Mouse (Mus musculus) embryonic facial prominence, embryonic 11.5 days (tissue): ENCODE data around the gene N4bp1. TPM values are rescaled to one million over a fixed set of nuclear protein-coding genes. Genes with fewer than 3 reads are reported as not detected.

Experiments used
- ATAC-seq: fragments of 200-750 bp; cut with Nextera tagmentation; replicated peaks from 2 replicates; pipeline ENCODE4 v1.8.0; 2017; ENCODE audit warnings: low read depth; ENCODE audit not compliant: insufficient number of reproducible peaks, low FRiP score, low TSS enrichment
- DNase-seq: peaks from one replicate; pipeline ENCODE4 v3.0.0-alpha.2; 2015; ENCODE audit warnings: low spot score
- H3K27ac ChIP-seq: fragments of 300-500 bp; sonication (generic); replicated peaks from 2 replicates; pipeline ENCODE4 v1.5.1; 2014; ENCODE audit warnings: mild to moderate bottlenecking, low read depth, low read length, control low read depth
- H3K27me3 ChIP-seq: fragments of 300-500 bp; sonication (generic); 2 replicates; pipeline ENCODE4 v1.6.1; 2014; ENCODE audit warnings: mild to moderate bottlenecking, low read length, moderate library complexity, mixed read lengths; ENCODE audit not compliant: control insufficient read depth, insufficient read depth
- H3K36me3 ChIP-seq: fragments of 300-500 bp; sonication (generic); replicated peaks from 2 replicates; pipeline ENCODE4 v1.6.1; 2014; ENCODE audit warnings: low read depth, mild to moderate bottlenecking, low read length, moderate library complexity, mixed read lengths; ENCODE audit not compliant: control insufficient read depth, insufficient read depth
- H3K4me1 ChIP-seq: fragments of 300-500 bp; sonication (generic); 2 replicates; pipeline ENCODE4 v1.6.1; 2014; ENCODE audit warnings: low read length, mixed read lengths; ENCODE audit not compliant: control insufficient read depth, insufficient read depth
- H3K4me2 ChIP-seq: fragments of 300-500 bp; sonication (generic); 2 replicates; pipeline ENCODE4 v1.6.1; 2014; ENCODE audit warnings: low read depth, mild to moderate bottlenecking, control low read depth, low read length, moderate library complexity
- H3K4me3 ChIP-seq: fragments of 300-500 bp; sonication (generic); 2 replicates; pipeline ENCODE4 v1.5.1; 2014; ENCODE audit warnings: low read depth, low read length, control low read depth
- H3K9ac ChIP-seq: fragments of 300-500 bp; sonication (generic); replicated peaks from 2 replicates; pipeline ENCODE4 v1.6.1; 2014; ENCODE audit warnings: mild to moderate bottlenecking, control low read depth, low read length
- H3K9me3 ChIP-seq: fragments of 300-500 bp; sonication (generic); replicated peaks from 2 replicates; pipeline ENCODE4 v1.6.1; 2016; ENCODE audit warnings: mild to moderate bottlenecking, low read length, inconsistent platforms, mixed read lengths; ENCODE audit not compliant: control insufficient read depth
- WGBS: fragments of 180-500 bp; shearing (Covaris S2); extraction: QIAGEN DNeasy Blood & Tissue Kit; methylation state at CpG from one replicate; pipeline ENCODE4 v1.1.7; 2014; 5-methylcytosine and 5-hydroxymethylcytosine counted together
- polyA plus RNA-seq: library from polyadenylated mRNA; unstranded; fragments of >200 nt; fragmentation: Nextera tagmentation; extraction: Ambion mirVana; gene quantifications from 2 replicates; pipeline ENCODE4 v1.2.1, GENCODE M21; 2014

Gene N4bp1
- polyA plus RNA-seq, 1 experiment from 2014 or later: 11.2 TPM

- Histone ChIP-seq H3K4me3 (no peak overlapping the region), H3K27me3 (no peaks in the 10 kb centered on the region), H3K27ac (no peak overlapping the region), H3K9me3 (no peaks in the 10 kb centered on the region), H3K36me3 (no peaks in the 10 kb centered on the region), H3K9ac (no peak overlapping the region), H3K4me2 (no peak overlapping the region), H3K4me1 (no peaks in the 10 kb centered on the region)
- DNase-seq: peak; percentile 90
- ATAC-seq: no peak
- 27% methylated on average over 6 of the region's 6 CpGs for WGBS
Observed at GRCm38 (mm10) chr8:86908536-86908935, 23.5 kb upstream of the N4bp1 start.

GRCm38 (mm10) chr8:86904911-86905310 lies 19.9 kb upstream of the N4bp1 start:
- DNase-seq: no peak
- H3K9ac ChIP-seq: no peak overlapping the region
- H3K4me3 ChIP-seq: no peak overlapping the region
- no peaks in the 10 kb centered on the region for H3K9me3 ChIP-seq
- WGBS: 84% methylated on average over 10 of the region's 10 CpGs
- no peaks in the 10 kb centered on the region for H3K4me1 ChIP-seq
- H3K27ac ChIP-seq: no peak overlapping the region
- no peak for ATAC-seq
- H3K4me2 ChIP-seq: no peak overlapping the region
- no peaks in the 10 kb centered on the region for H3K27me3 ChIP-seq
- H3K36me3 ChIP-seq: no peaks in the 10 kb centered on the region

GRCm38 (mm10) chr8:86903104-86903503 lies 18.0 kb upstream of the N4bp1 start:
- H3K36me3 ChIP-seq: no peaks in the 10 kb centered on the region
- ATAC-seq (no peak), DNase-seq (peak; percentile 83)
- no peak overlapping the region for H3K4me2 ChIP-seq
- H3K27me3 ChIP-seq: no peaks in the 10 kb centered on the region
- no peak overlapping the region for H3K27ac ChIP-seq
- no peaks in the 10 kb centered on the region for H3K9me3 ChIP-seq
- no peak overlapping the region for H3K9ac ChIP-seq
- WGBS: 6% methylated on average over 10 of the region's 10 CpGs
- H3K4me3 ChIP-seq: no peak overlapping the region
- no peaks in the 10 kb centered on the region for H3K4me1 ChIP-seq

- Histone ChIP-seq H3K36me3 (no peaks in the 10 kb centered on the region), H3K9ac (no peak overlapping the region), H3K4me1 (no peaks in the 10 kb centered on the region), H3K4me2 (no peak overlapping the region), H3K27me3 (no peaks in the 10 kb centered on the region), H3K4me3 (no peak overlapping the region), H3K9me3 (no peaks in the 10 kb centered on the region), H3K27ac (no peak overlapping the region)
- no peak for ATAC-seq
- DNase-seq: no peak
- WGBS: 81% methylated on average over 8 of the region's 8 CpGs
Observed at GRCm38 (mm10) chr8:86902656-86903055, 17.6 kb upstream of the N4bp1 start.

GRCm38 (mm10) chr8:86901972-86902371 lies 16.9 kb upstream of the N4bp1 start:
- no peak overlapping the region for H3K27ac ChIP-seq
- no peak overlapping the region for H3K9ac ChIP-seq
- 30% methylated on average over 5 of the region's 5 CpGs for WGBS

GRCm38 (mm10) chr8:86897726-86898419 lies 12.8 kb upstream of the N4bp1 start:
- no peak for ATAC-seq
- no peaks in the 10 kb centered on the region for H3K36me3 ChIP-seq
- no peaks in the 10 kb centered on the region for H3K27me3 ChIP-seq
- 83% methylated on average over 7 of the region's 7 CpGs for WGBS
- no peak overlapping the region for H3K4me3 ChIP-seq
- H3K9ac ChIP-seq: no peak overlapping the region
- H3K4me1 ChIP-seq: no peaks in the 10 kb centered on the region
- H3K9me3 ChIP-seq: no peaks in the 10 kb centered on the region
- no peak for DNase-seq
- H3K4me2 ChIP-seq: no peak overlapping the region
- H3K27ac ChIP-seq: no peak overlapping the region

More at GRCm38 (mm10) chr8:86901972-86902371, 16.9 kb upstream of the N4bp1 start:
- Histone ChIP-seq H3K4me2 (no peak overlapping the region), H3K27me3 (no peaks in the 10 kb centered on the region), H3K4me3 (no peak overlapping the region), H3K9me3 (no peaks in the 10 kb centered on the region), H3K36me3 (no peaks in the 10 kb centered on the region), H3K4me1 (no peaks in the 10 kb centered on the region)
- ATAC-seq: no peak
- DNase-seq: no peak

GRCm38 (mm10) chr8:86895390-86895789 lies 10.3 kb upstream of the N4bp1 start:
- H3K4me1 ChIP-seq: no peaks in the 10 kb centered on the region
- ATAC-seq: no peak
- H3K27me3 ChIP-seq: no peaks in the 10 kb centered on the region
- no peak for DNase-seq
- H3K4me3 ChIP-seq: no peak overlapping the region
- H3K36me3 ChIP-seq: no peaks in the 10 kb centered on the region
- H3K27ac ChIP-seq: no peak overlapping the region
- WGBS: 85% methylated on average over 4 of the region's 4 CpGs
- H3K4me2 ChIP-seq: no peak overlapping the region
- no peaks in the 10 kb centered on the region for H3K9me3 ChIP-seq
- no peak overlapping the region for H3K9ac ChIP-seq

GRCm38 (mm10) chr8:86894194-86894761 lies 9.2 kb upstream of the N4bp1 start:
- ATAC-seq (no peak), DNase-seq (no peak)
- H3K36me3 ChIP-seq: no peaks in the 10 kb centered on the region
- no peaks in the 10 kb centered on the region for H3K4me1 ChIP-seq
- H3K4me3 ChIP-seq: no peak overlapping the region
- H3K9ac ChIP-seq: no peak overlapping the region
- no peaks in the 10 kb centered on the region for H3K9me3 ChIP-seq
- H3K4me2 ChIP-seq: no peak overlapping the region
- no peaks in the 10 kb centered on the region for H3K27me3 ChIP-seq
- no peak overlapping the region for H3K27ac ChIP-seq
- 84% methylated on average over 6 of the region's 6 CpGs for WGBS
